Mouse (Mus musculus): ENCODE data around the gene Stat5b.

DNA sequence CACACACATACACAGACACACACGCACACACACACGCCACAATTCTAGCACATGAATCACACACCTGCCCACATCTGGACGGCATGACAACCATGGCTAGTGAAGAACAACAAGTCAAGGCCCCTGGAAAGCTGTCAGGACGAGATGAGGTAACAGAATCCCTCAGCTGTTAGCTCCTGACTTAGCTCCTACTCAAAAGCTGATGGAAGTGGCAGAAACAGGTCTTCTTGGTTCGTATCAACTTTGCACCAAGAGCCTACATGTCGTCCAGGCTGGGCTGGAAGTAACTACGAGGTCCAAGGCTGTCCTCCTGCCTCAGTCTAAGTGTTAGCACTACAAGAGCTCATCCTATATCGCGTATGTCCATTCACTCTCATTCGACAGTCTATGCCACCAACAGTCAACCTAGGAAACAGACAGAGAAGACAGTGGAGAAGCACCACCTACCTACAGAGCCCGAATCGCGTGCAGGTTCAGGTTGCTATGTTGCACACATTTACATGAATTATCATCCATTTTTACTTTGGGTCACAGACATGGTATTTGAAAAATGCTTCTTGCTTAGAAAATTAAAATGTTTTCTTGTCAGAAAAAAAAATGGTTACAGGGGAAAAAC is 28.8 kb downstream of the Stat5b start:
- TF ChIP-seq CTCF (IDR thresholded peaks at IDR 0.05; ENCODE audit: low read depth): no peak
- TF ChIP-seq EP300 (optimal IDR thresholded peaks at IDR 0.05): no peak
